Comparison of ENCODE assay signal across 33 mouse cellular contexts in the genomic region with DNA sequence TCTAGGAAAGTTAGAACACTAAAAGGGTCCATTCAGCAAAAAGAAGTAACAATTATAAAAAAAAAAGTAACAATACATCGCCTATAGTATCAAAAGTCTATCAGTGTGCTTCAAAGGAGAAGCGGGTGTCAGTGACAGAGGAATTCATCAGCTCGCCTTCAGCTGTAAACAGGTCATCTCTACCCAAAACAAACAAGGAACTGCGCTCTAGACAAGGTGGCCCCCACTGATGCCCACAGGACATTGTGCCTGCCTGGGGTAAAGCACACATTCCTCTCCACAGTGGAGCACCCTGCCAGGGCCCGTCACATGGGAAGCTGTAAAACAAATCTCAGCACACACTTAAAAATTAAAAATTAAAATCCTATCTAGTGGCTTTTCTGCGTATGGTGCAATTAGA.
"Had no signal": no experiment of that assay in that cellular context is flagged by ENCODE, and none has a peak within 500 bp of the region (broad histone marks: within the 10 kb centered on the region; RNA-seq: fewer than 3 reads in every experiment).

No protein-coding gene starts in this region.

- DNase-seq: heart, postnatal 10 days; heart, postnatal 14 days; heart, postnatal 36 days; kidney, adult 11 months; kidney, adult 18-20 months; kidney, adult 2 months; kidney, adult 8-10 months; kidney, adult 9 months; kidney, postnatal 10 days; kidney, postnatal 14 days; kidney, postnatal 25 days; kidney, postnatal 36 days; kidney, postnatal 4 days; layer of hippocampus, adult 9-11 months; layer of hippocampus, postnatal 36 days had no signal

- H3K27ac ChIP-seq: heart, embryonic 13.5 days; heart, embryonic 15.5 days; hindbrain, embryonic 10.5 days; hindbrain, embryonic 12.5 days; hindbrain, embryonic 13.5 days; hindbrain, embryonic 14.5 days; hindbrain, embryonic 15.5 days; hindbrain, postnatal 0 days; intestine, embryonic 15.5 days; kidney, embryonic 15.5 days; kidney, postnatal 0 days; layer of hippocampus, adult 2 months; left cerebral cortex, adult 2 months had no signal

- H3K4me3 ChIP-seq: heart, embryonic 12.5 days; heart, embryonic 13.5 days; heart, embryonic 15.5 days; hindbrain, embryonic 10.5 days; hindbrain, embryonic 12.5 days; hindbrain, embryonic 13.5 days; hindbrain, embryonic 15.5 days; intestine, embryonic 15.5 days; kidney, embryonic 15.5 days; layer of hippocampus, adult 2 months; left cerebral cortex, adult 2 months had no signal

- ATAC-seq: hindbrain, embryonic 16.5 days; hindbrain, postnatal 0 days; inflammation-experienced regulatory T-cells, adult 6 months; intestine, embryonic 15.5 days; intestine, embryonic 16.5 days; intestine, postnatal 0 days had no signal

- H3K4me1 ChIP-seq: heart, embryonic 12.5 days; heart, embryonic 15.5 days; hindbrain, embryonic 12.5 days; intestine, embryonic 15.5 days had no signal

- H3K36me3 ChIP-seq: hindbrain, embryonic 15.5 days had no signal

- H3K27me3 ChIP-seq: heart, embryonic 12.5 days; heart, embryonic 13.5 days; heart, embryonic 15.5 days; hindbrain, embryonic 12.5 days; hindbrain, embryonic 13.5 days; hindbrain, embryonic 15.5 days; intestine, embryonic 15.5 days; kidney, embryonic 15.5 days had no signal

- H3K9me3 ChIP-seq: heart, embryonic 12.5 days; heart, embryonic 13.5 days; heart, embryonic 15.5 days; hindbrain, embryonic 10.5 days; hindbrain, embryonic 12.5 days; hindbrain, embryonic 13.5 days; hindbrain, embryonic 15.5 days; intestine, embryonic 15.5 days; kidney, embryonic 15.5 days had no signal
